Mouse (Mus musculus): ENCODE measurements at regions not wholly inside any gene's neighbourhood (a gene's known extent, or its start where the extent isn't known, plus 50 kb on each side); places are given as distances from the start of the nearest gene placed in this dataset.

- DNase-seq (ENCODE audit: low read depth, low spot score), result no peak
These were observed 673.8 kb upstream of the Arpp21 start for GRCm38 (mm10) chr9:112909311-112910101.

DNA sequence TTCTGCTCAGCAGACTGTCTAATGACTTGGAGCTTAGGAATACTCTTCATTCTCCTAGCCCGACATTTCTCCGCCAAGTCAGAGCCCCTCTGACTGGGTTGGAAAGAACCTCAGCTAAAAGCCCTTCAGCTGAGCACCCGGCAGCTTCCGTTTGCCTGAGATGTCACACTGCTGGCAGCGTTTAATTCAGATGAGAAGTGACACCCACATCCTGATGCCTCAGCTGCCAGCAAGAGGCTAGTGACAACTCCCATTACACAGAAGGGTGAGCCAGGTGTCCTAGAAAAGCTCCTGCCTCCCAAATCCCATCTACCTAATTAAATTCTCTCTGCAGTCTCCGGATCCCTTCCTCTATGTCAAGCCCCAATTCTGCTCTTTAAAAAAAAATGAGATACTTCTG is 670.2 kb upstream of the Arpp21 start:
- DNase-seq (ENCODE audit: low read depth, low spot score), result no peak

DNA sequence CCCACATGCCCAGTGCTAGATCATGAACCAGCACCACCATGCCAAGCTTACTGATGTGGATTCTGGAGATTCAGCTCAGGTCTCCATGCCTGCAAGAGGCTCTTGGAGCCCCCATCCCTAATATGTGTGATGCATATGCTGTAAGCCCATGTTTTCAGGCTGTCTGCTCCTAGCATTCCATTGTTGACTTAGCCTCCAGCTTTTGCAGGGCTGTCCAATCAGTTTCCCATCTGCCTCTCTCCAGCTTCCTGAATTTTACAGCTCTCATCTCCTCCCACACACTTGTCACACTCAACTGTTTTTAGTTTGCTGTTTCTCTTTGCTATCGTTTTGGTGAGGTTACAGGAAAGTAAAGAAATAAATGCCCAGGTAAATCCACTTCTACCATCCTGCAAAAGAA is 629.2 kb upstream of the Arpp21 start:
- DNase-seq (ENCODE audit: low read depth, low spot score), result no peak

- DNase-seq (ENCODE audit: low read depth, low spot score), result no peak
These were observed 625.4 kb upstream of the Arpp21 start for GRCm38 (mm10) chr9:112861136-112861535.

- no peak for DNase-seq (ENCODE audit: low read depth, low spot score)
These were observed 624.7 kb upstream of the Arpp21 start for GRCm38 (mm10) chr9:112860307-112860893.

GRCm38 (mm10) chr9:112841473-112841872 is 605.7 kb upstream of the Arpp21 start:
- no peak for DNase-seq (ENCODE audit: low read depth, low spot score)

GRCm38 (mm10) chr9:112839071-112839793 is 603.5 kb upstream of the Arpp21 start:
- no peak for DNase-seq (ENCODE audit: low read depth, low spot score)

DNA sequence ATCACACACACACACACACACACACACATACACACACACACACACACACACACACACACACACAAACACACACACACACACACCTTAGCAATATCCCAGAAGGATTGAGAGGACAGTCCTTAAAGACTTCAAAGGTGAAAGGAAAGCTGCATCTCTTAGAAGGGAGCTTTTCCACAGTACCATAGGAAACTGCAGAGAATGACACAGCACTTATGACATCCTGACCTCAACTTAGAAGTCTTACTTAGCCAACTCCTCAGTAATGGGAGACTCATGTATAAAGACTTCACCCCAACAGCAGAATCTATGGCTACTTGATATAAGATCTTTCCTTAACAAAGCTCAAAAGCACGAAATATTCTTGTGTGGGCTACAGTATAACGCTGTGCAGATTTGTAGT is 601.8 kb upstream of the Arpp21 start:
- no peak for DNase-seq (ENCODE audit: low read depth, low spot score)

GRCm38 (mm10) chr9:112834441-112835245 is 598.9 kb upstream of the Arpp21 start:
- DNase-seq (ENCODE audit: low read depth, low spot score), result no peak

- no peak for DNase-seq (ENCODE audit: low read depth, low spot score)
These were observed 595.4 kb upstream of the Arpp21 start for GRCm38 (mm10) chr9:112831102-112831501.

DNA sequence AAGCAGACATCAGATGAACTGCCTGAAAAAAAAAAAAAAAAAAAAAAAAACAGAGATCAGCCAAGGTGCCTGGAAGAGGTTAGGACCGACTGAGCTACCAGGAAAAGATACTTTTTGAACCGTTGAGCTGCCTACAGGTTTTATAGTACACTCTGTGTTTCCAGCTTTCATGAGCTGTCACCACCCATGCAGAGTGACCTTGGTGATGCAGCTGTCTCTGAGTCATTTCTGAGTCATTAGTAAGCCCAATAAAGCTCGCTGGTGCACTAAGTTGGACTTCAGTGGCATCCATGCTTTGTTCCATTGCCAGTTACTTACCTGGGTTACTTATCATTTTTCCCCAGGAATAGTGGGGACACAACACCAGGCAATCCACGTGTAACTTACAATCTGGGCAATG is 592.9 kb upstream of the Arpp21 start:
- DNase-seq (ENCODE audit: low read depth, low spot score), result no peak

DNA sequence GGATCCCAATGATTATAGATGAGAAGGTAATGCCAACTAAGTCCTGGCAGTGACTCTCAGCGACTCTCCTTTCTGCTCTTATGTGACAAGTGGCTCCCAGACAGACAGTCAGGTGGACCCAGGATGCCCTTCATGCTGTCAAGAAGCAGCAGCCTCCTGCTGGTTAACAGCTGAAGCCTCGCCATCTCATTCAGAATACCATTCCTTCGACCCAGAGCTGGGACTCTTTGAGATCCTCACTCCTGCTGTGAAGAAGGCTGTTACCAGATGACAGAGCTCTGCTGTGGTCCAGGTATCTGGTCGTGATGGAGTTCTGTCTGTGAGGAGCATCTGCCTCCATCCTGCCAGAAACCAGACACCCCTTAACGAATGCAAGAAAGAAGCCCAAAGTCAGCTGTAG is 590.9 kb upstream of the Arpp21 start:
- DNase-seq (ENCODE audit: low read depth, low spot score), result no peak

DNA sequence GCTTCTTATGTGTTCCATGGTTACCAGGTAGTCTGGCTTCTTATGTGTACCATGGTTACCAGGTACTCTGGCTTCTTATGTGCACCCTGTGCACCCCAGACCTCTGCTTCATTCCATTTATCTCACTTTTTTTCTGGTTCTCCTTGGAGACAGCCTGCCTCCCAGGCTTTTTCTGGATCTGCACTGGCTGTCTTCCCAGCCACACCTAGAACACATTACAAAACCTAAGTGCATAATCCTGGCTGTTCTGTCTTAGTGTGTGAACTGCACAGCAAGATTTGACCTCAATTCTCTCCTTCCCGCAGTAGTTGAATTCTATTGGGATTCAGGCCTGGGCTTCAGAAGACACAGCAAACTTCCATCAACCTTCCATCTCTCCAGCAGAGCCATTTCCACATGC is 586.2 kb upstream of the Arpp21 start:
- DNase-seq (ENCODE audit: low read depth, low spot score), result no peak

DNA sequence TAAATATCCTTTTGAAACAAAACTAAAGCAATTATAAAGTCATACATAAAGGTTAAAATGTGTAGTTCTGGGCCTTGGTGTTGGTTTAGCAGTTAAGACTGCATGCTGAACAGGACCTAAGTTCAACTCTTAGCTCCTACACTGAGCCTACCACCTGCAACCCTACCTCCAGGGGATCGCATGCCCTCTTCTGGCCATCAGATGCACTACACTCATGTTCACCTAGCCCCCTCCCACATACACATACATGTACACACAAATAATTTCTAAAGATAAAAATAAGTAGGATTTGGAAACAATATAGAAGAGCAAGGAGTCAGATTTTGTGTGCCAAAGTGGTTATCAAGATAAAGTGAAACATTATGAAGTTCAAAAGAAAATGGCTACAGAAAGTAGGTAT is 576.2 kb upstream of the Arpp21 start:
- DNase-seq (ENCODE audit: low read depth, low spot score), result no peak

- no peak for DNase-seq (ENCODE audit: low read depth, low spot score)
These were observed 564.0 kb upstream of the Arpp21 start for GRCm38 (mm10) chr9:112799583-112800220.

DNA sequence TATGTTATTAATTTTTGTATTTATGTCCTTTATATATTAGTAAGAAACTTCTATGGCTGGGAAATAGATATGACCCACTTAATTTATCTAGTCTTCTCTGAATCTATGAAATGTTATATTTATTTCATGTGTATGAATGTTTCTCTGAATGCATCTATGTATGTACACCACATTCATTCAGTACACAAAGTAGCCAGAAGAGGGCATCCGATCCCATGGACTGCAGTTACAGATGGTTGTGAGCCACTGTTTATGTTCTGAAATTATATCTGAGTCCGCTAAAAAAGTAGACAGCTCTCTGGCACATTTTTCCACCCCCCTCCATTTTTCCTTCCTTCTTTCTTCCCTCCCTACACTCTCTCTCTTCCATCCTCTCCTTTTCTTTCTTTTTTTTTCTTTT is 557.8 kb upstream of the Arpp21 start:
- DNase-seq (ENCODE audit: low read depth, low spot score), result peak; percentile 3

GRCm38 (mm10) chr9:112771981-112772380 is 536.2 kb upstream of the Arpp21 start:
- DNase-seq (ENCODE audit: low read depth, low spot score), result no peak

GRCm38 (mm10) chr9:112744616-112745015 is 508.9 kb upstream of the Arpp21 start:
- no peak for DNase-seq (ENCODE audit: low read depth, low spot score)

- no peak for DNase-seq (ENCODE audit: low read depth, low spot score)
These were observed 508.3 kb upstream of the Arpp21 start for GRCm38 (mm10) chr9:112743871-112744590.

- no peak for DNase-seq (ENCODE audit: low read depth, low spot score)
These were observed 500.0 kb upstream of the Arpp21 start for GRCm38 (mm10) chr9:112735761-112736160.

- no peak for DNase-seq (ENCODE audit: low read depth, low spot score)
These were observed 489.8 kb upstream of the Arpp21 start for GRCm38 (mm10) chr9:112725523-112725922.

Data from 3T3-L1 (cell line).